Mouse (Mus musculus) E14TG2a.4 (cell line): ENCODE results near the gene Fer.

Experiments used
- CTCF ChIP-seq: conservative IDR thresholded peaks from 2 replicates; pipeline ENCODE4 v1.5.1; 2014; ENCODE audit warnings: low read length
- NANOG ChIP-seq: IDR thresholded peaks from 2 replicates; pipeline ENCODE4 v1.6.1; 2014; ENCODE audit warnings: borderline replicate concordance, low read length, mixed read lengths

- TF ChIP-seq CTCF (no peak), NANOG (no peak)
Measured at GRCm38 (mm10) chr17:63844936-63845335, 17.9 kb upstream of the Fer start.
